Mouse (Mus musculus) G1E (cell line): ENCODE results near the gene Ak1.

ENCODE experiments used
- CTCF ChIP-seq: IDR thresholded peaks from 2 replicates; pipeline ENCODE4 v1.5.1; 2012; ENCODE audit warnings: low read depth, low read length, inconsistent platforms, mixed read lengths
- GATA1 ChIP-seq: IDR thresholded peaks from 2 replicates; pipeline ENCODE4 v1.6.1; 2012; ENCODE audit warnings: borderline replicate concordance, low read length, inconsistent platforms, mixed read lengths
- POLR2AphosphoS5 ChIP-seq: IDR thresholded peaks from 2 replicates; pipeline ENCODE4 v1.6.1; 2012; ENCODE audit warnings: low read depth, low read length, inconsistent platforms; ENCODE audit not compliant: insufficient replicate concordance
- TAL1 ChIP-seq: conservative IDR thresholded peaks from 2 replicates; pipeline ENCODE4 v1.6.1; 2012; ENCODE audit warnings: low read depth, low read length, inconsistent platforms, mixed read lengths

- no peak for TF ChIP-seq CTCF
- no peak for TF ChIP-seq POLR2AphosphoS5
- no peak for TF ChIP-seq GATA1
- no peak for TF ChIP-seq TAL1
Observed at GRCm38 (mm10) chr2:32671907-32672595, 50.5 kb downstream of the Ak1 start.
